Mouse (Mus musculus): ENCODE data around the gene Vmn1r1.

The Vmn1r1 gene

GRCm38 (mm10) chr1:182137204-182138125 is 26.8 kb downstream of the Vmn1r1 start:
- no peak for DNase-seq (ENCODE audit: low spot score)

- DNase-seq (ENCODE audit: low spot score) = peak; percentile 41
Measured at GRCm38 (mm10) chr1:182130830-182131229, 33.5 kb downstream of the Vmn1r1 start.

- peak; percentile 87 for DNase-seq (ENCODE audit: low spot score)
Measured at GRCm38 (mm10) chr1:182124924-182125368, 39.3 kb downstream of the Vmn1r1 start.

- peak; percentile 98 for DNase-seq (ENCODE audit: low spot score)
Measured at GRCm38 (mm10) chr1:182124506-182124905, 39.8 kb downstream of the Vmn1r1 start, which contains the start of gene Srp9. Gene Srp9, plus strand, starts transcription at chr1:182124737.

DNA sequence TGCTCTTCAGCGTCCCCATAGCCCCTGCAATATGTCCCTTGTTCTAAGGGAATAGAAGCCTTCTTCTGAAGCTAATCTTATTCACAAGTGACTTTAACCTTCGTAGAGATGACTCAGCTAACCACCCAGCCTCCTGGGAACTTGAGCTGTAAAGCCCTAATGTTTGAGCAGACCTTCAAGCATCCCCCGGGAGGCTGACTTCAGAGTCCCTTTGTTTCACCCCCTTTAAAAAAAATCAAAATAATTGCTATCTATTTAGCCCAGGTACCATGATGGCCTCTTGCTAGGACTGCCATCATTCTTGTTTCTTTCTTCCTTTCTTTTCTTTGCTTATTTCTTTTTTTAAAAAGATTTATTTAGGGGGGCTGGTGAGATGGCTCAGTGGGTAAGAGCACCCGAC is 41.9 kb downstream of the Vmn1r1 start:
- no peak for DNase-seq (ENCODE audit: low spot score)

DNA sequence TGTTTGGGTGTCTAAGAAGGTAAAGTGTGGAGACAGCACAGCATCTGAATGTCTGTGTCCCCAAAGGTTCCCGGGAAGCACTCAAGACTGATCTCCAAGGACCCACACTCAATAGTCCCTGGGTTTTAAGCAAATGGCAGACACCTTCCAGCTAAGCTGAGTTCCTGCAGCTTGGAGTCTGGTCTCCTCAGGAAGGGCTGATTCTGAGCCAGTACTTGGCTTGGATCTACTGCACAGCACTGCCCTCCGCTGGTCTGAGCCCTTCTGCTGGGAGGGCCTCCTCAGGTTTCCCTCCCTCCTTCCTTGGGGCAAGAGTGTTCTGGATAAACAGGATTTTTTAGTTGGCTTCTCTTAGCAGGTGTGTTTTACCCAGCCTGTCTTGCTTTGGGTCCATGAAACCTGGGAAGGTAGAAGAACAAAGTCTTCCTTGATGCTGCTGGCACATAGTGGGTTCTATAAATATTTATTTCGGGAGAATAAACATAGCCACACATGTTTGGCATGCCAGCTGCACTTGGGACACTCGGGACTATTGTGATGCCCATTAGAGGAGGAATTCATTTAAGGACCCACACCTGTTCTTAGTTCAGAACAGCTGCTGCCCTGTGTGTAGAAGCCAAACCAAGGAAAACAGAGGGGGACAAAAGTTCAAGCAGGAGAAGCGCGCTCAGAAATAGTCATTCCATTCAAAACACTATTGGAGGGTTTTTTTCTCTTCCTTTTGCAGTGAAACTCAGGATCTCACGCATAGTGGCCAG is 48.5 kb downstream of the Vmn1r1 start:
- DNase-seq (ENCODE audit: low spot score) = no peak

- DNase-seq (ENCODE audit: low spot score) = peak; percentile 24
Measured at GRCm38 (mm10) chr1:182115197-182115596, 49.1 kb downstream of the Vmn1r1 start.

GRCm38 (mm10) chr1:182113587-182114500 is 50.4 kb downstream of the Vmn1r1 start:
- no peak for DNase-seq (ENCODE audit: low spot score)

GRCm38 (mm10) chr1:182113131-182113530 is 51.2 kb downstream of the Vmn1r1 start:
- DNase-seq (ENCODE audit: low spot score) = no peak

GRCm38 (mm10) chr1:182112385-182112784 is 51.9 kb downstream of the Vmn1r1 start:
- DNase-seq (ENCODE audit: low spot score) = no peak

DNA sequence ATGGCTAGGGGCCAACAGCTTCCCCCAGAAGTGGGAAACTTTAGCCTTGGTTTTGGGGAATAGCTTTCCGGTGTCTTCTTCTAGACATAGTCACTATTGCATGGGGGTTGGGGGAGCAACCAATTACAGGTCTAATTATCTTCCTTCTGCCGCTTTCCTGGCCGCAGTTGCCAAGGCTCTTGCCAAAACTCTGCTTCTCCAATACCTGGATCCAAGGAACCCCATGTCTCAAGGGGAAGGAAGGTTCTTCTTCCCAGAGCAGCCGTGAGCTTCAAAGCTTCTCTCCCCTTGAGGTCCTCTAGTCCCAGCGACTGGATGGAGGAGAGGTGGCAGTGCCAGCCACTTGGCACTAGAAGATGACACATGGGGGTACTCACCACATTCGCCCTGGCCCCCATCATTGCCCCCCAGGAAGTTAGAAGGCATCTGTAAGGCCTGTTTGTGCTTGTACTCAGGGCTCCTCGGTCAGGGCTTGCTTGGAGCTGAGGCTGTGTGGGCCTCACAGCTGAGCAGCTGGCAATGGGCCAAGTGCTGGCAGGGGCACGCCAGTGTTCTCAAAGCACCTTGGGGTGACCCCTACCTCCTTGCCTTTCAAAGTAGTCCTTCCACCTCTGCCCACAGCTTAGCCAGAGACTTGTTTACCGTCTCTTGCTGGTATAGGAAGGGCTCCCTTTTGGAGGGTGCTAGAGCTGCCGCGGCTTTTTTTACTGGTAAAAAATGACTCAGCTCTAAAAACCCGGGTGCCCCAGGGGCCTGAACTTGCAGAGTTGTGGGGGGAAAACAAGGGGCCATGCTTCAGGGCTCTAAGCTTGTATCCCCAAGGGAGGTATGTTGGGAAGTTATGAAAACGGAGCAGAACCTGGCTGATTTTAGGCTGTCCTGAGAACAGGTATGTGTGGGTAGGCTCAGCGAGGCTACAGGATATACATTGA is 52.6 kb downstream of the Vmn1r1 start:
- no peak for DNase-seq (ENCODE audit: low spot score)

- no peak for DNase-seq (ENCODE audit: low spot score)
Measured at GRCm38 (mm10) chr1:182110708-182111385, 53.4 kb downstream of the Vmn1r1 start.

DNA sequence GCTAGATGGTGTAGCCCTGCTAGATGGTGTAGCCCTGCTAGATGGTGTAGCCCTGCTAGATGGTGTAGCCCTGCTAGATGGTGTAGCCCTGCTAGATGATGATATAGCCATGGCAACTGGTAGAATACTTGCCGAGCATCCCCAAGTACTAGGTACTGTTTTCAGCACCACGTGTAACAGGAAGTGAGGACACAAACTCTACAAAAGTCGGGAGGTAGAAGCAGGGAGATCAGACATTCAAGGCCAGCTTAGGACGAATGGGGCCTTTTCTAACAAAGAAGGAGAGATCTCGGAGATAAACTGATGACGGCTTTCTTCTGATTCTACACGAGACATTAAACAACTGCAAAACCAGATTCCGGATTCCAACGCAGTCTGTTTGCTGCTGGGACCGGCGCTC is 54.1 kb downstream of the Vmn1r1 start:
- DNase-seq (ENCODE audit: low spot score) = no peak

DNA sequence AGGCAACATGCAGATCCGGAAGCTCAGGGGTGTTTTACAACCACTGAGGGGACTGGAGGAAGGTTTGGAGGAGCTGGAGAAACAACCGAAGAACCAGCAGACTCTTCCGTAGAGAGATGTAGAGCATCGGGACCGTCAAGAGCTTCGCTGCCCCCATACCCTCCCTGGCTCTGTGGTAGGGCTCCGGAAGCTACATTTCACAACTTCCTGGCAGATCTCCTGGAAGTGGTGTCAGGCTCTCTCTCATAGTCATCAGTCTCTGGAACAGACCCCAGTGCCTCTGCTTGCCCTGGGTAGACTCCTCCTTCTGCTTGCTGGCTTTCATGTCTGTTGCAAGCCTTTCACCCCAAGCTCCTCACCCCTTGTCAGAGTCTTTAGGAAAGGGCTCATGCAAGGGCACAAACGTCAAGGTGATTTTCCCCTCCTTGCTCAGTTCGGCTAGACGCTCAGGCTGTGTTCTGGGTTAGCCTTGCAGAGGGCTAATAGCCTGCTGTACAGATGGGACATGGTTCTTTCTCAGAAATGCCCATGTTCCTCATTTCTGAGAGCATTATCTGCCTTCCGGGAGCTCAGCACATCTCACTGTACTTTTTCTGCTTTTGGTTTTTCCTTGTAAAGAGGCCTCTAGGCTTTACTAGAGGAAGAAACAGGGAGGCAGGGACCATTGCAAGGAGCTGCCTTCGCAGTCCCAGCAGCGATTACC is 55.7 kb downstream of the Vmn1r1 start:
- DNase-seq (ENCODE audit: low spot score) = peak; percentile 11

DNA sequence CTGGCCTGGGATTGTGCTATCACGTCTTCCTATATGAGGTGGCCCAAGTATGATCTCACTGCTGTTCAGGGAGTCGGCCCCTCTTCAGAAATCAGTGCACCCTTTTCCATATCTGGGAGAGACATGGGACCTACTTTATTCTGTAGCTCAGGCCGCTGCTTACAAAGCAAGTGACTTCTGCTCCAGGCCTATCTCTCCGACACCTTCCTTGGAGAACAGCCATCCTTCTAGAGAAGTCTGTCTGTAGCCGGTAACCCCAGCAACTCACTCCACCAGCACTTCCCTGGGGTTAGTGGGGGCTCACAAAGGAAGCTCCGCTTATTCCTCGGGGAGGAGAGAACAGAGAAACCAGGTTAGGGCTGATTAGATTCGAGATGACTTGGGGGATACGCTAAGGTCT is 57.0 kb downstream of the Vmn1r1 start:
- DNase-seq (ENCODE audit: low spot score) = no peak

DNA sequence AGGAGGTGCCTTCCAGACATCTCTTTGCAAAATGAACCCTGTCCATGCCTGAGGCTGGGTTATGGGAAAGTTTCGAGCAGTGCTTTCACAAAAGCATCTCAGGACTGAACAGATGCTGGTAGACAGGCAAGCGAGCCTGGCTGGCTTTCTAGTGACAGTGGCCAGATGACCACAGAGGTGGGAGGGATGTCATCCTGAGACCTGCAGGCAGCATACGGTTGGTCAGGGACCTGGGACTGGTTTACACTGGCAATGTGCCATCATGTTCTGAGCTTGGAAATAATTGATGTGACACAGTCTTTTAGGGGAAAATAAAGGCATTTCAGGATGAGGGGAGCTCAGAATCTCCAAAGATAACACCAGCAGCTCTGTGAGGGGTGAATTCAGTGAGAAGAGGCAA is 59.3 kb downstream of the Vmn1r1 start:
- no peak for DNase-seq (ENCODE audit: low spot score)

Data from T-cell, adult 2 months (primary cell).